Mouse (Mus musculus): Measurements from ENCODE around the gene Cux2. TPM values are rescaled to one million over a fixed set of nuclear protein-coding genes. Genes with fewer than 3 reads are reported as not detected.

The Cux2 gene
- polyA plus RNA-seq, 1 experiment from 2014 or later, result 3.0 TPM

DNA sequence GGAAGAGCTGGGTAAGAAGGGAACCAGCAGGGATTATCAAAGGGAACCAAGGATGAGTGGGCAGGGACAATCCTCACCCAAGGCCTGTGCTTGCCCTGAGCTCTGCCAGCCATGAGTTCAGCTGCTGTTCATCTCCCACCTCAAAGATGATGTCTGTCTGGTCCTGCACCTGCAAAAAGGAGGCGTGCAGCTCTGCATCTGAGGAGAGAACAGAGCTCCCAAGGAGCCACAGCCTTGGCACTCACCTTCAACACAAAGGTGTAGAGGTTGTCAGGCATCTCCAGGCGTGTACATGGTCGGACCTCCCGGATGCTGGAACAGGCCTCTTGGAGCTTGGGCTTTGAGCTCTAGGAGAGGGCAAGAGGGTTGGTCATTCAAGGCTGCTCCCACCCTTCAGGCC lies 231.0 kb downstream of the Cux2 start:
- WGBS, result 95% methylated on average over 4 of the region's 4 CpGs
- DNase-seq (ENCODE audit: low spot score), result no peak
- peaks cover 68% of the 10 kb centered on the region for H3K36me3 ChIP-seq (ENCODE audit: control insufficient read depth, insufficient read depth, low read length)

DNA sequence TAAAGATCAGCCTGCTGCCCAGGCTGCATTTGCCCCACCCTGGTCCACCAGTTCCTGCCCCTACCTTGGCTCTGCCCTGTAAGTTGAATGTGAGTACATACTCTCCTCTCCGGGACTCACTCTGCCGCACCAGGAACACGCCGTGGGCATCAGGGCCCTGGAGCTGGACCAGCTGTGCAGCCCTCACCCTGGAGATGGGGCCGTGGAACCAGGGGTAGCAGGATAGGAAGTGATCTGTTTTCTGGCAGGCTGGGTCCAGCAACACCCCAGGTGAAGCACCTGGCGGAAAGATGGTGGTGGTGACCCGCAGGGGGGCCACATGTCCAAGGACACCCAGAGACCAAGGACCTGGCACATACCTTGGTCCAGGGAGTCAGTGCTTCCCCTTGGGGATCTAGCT lies 231.5 kb downstream of the Cux2 start:
- 95% methylated on average over 4 of the region's 7 CpGs for WGBS
- no peak for ATAC-seq (ENCODE audit: low read depth)

More for the DNA sequence above, 231.0 kb downstream of the Cux2 start:
- ATAC-seq (ENCODE audit: low read depth), result no peak
- Histone ChIP-seq H3K9me3 (ENCODE audit: control insufficient read depth, low read length) (no peaks in the 10 kb centered on the region), H3K9ac (ENCODE audit: low read depth, low read length) (no peak overlapping the region), H3K4me1 (ENCODE audit: control insufficient read depth, insufficient read depth, low read length) (no peaks in the 10 kb centered on the region), H3K27me3 (replicated peaks; ENCODE audit: control insufficient read depth, insufficient read depth, low read length) (no peaks in the 10 kb centered on the region), H3K27ac (replicated peaks; ENCODE audit: low read depth, low read length) (no peak overlapping the region), H3K4me2 (ENCODE audit: low read depth, low read length) (no peak overlapping the region), H3K4me3 (ENCODE audit: low read depth, low read length) (no peak overlapping the region)

DNA sequence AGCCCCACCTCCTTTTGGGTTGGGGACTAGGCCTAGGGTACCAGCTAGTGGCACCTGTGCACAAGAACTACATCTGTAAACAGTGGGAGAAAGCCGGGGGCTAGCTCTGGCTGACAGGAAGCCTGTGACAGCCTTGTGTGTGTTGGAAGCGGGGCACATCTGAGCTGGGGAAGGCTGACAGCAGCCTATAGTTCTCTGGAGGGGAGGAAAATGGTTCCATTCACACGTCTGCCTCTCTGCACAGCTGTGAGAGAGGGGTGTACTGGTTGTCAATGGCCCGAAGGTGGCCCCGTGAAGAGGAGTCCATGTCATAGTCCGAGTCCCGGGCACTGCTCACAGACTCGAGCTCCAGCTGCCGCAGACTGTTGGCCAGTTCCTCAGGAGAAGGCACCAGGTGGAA lies 232.4 kb downstream of the Cux2 start:
- 89% methylated on average over 9 of the region's 9 CpGs for WGBS
- H3K27me3 ChIP-seq (replicated peaks; ENCODE audit: control insufficient read depth, insufficient read depth, low read length), result no peaks in the 10 kb centered on the region
- H3K9me3 ChIP-seq (ENCODE audit: control insufficient read depth, low read length), result no peaks in the 10 kb centered on the region
- ATAC-seq (ENCODE audit: low read depth) (no peak), DNase-seq (ENCODE audit: low spot score) (no peak)
- no peak overlapping the region for H3K9ac ChIP-seq (ENCODE audit: low read depth, low read length)
- no peak overlapping the region for H3K27ac ChIP-seq (replicated peaks; ENCODE audit: low read depth, low read length)
- no peak overlapping the region for H3K4me2 ChIP-seq (ENCODE audit: low read depth, low read length)
- peaks cover 81% of the 10 kb centered on the region for H3K36me3 ChIP-seq (ENCODE audit: control insufficient read depth, insufficient read depth, low read length)
- H3K4me3 ChIP-seq (ENCODE audit: low read depth, low read length), result no peak overlapping the region
- no peaks in the 10 kb centered on the region for H3K4me1 ChIP-seq (ENCODE audit: control insufficient read depth, insufficient read depth, low read length)

More for the DNA sequence above, 231.5 kb downstream of the Cux2 start:
- no peak overlapping the region for H3K9ac ChIP-seq (ENCODE audit: low read depth, low read length)
- H3K4me3 ChIP-seq (ENCODE audit: low read depth, low read length), result no peak overlapping the region
- H3K36me3 ChIP-seq (ENCODE audit: control insufficient read depth, insufficient read depth, low read length), result peaks cover 73% of the 10 kb centered on the region
- no peaks in the 10 kb centered on the region for H3K4me1 ChIP-seq (ENCODE audit: control insufficient read depth, insufficient read depth, low read length)
- DNase-seq (ENCODE audit: low spot score), result no peak
- no peak overlapping the region for H3K27ac ChIP-seq (replicated peaks; ENCODE audit: low read depth, low read length)
- no peaks in the 10 kb centered on the region for H3K9me3 ChIP-seq (ENCODE audit: control insufficient read depth, low read length)
- no peak overlapping the region for H3K4me2 ChIP-seq (ENCODE audit: low read depth, low read length)
- H3K27me3 ChIP-seq (replicated peaks; ENCODE audit: control insufficient read depth, insufficient read depth, low read length), result no peaks in the 10 kb centered on the region

DNA sequence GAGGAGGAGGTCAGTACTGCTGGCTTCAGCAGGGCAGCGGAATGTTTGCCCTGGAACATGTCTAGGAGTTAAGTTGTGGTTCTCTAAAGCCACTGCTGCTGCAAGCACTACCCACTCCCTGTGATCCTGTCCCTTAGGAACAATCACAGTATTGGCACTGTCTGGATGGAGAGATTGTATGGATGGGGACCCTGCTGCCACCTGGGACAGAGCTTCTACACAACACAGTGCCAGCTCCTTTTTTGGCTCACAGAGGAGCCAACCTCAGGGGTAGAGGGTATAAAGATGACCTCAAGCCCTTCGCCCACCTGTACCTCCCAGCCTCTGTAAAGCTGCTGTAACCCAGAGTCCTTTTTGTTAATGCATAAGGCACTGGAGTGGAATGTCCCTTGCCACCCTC lies 233.3 kb downstream of the Cux2 start:
- H3K27ac ChIP-seq (replicated peaks; ENCODE audit: low read depth, low read length), result no peak overlapping the region
- DNase-seq (ENCODE audit: low spot score) (no peak), ATAC-seq (ENCODE audit: low read depth) (no peak)
- 83% methylated on average over 2 of the region's 2 CpGs for WGBS
- no peak overlapping the region for H3K4me3 ChIP-seq (ENCODE audit: low read depth, low read length)
- peaks cover 91% of the 10 kb centered on the region for H3K36me3 ChIP-seq (ENCODE audit: control insufficient read depth, insufficient read depth, low read length)
- H3K4me1 ChIP-seq (ENCODE audit: control insufficient read depth, insufficient read depth, low read length), result no peaks in the 10 kb centered on the region
- H3K9ac ChIP-seq (ENCODE audit: low read depth, low read length), result no peak overlapping the region
- H3K27me3 ChIP-seq (replicated peaks; ENCODE audit: control insufficient read depth, insufficient read depth, low read length), result no peaks in the 10 kb centered on the region
- H3K9me3 ChIP-seq (ENCODE audit: control insufficient read depth, low read length), result no peaks in the 10 kb centered on the region
- H3K4me2 ChIP-seq (ENCODE audit: low read depth, low read length), result no peak overlapping the region

DNA sequence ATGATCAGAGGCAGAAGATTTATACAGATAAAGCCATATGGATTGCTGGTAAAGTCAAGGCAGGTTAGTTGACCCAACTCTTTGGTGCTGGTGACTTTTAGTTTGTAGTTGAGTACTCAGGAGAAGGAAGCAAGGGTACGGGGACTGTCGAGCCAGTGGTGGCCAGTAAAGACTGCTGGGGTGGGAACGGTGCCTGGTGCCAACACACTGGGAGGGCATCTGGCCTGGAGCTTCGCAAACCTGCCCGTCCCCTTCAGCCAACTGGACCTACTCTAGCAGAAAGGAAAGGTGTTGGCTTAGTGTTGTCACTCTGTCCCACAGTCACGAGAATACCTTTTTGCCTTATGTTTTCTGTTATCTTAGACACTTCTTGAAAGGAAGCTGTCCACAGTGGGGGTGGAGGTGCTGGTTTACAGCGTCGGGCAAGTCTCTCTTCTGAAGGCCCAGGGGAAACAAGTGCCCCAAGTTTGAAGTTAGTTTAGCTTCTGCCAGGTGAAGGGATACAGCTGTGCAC lies 234.0 kb downstream of the Cux2 start:
- no peaks in the 10 kb centered on the region for H3K27me3 ChIP-seq (replicated peaks; ENCODE audit: control insufficient read depth, insufficient read depth, low read length)
- ATAC-seq (ENCODE audit: low read depth) (no peak), DNase-seq (ENCODE audit: low spot score) (no peak)
- no peak overlapping the region for H3K4me2 ChIP-seq (ENCODE audit: low read depth, low read length)
- no peak overlapping the region for H3K4me3 ChIP-seq (ENCODE audit: low read depth, low read length)
- 91% methylated on average over 8 of the region's 8 CpGs for WGBS
- H3K9ac ChIP-seq (ENCODE audit: low read depth, low read length), result no peak overlapping the region
- no peaks in the 10 kb centered on the region for H3K9me3 ChIP-seq (ENCODE audit: control insufficient read depth, low read length)
- peaks cover 97% of the 10 kb centered on the region for H3K36me3 ChIP-seq (ENCODE audit: control insufficient read depth, insufficient read depth, low read length)
- no peak overlapping the region for H3K27ac ChIP-seq (replicated peaks; ENCODE audit: low read depth, low read length)
- H3K4me1 ChIP-seq (ENCODE audit: control insufficient read depth, insufficient read depth, low read length), result no peaks in the 10 kb centered on the region

DNA sequence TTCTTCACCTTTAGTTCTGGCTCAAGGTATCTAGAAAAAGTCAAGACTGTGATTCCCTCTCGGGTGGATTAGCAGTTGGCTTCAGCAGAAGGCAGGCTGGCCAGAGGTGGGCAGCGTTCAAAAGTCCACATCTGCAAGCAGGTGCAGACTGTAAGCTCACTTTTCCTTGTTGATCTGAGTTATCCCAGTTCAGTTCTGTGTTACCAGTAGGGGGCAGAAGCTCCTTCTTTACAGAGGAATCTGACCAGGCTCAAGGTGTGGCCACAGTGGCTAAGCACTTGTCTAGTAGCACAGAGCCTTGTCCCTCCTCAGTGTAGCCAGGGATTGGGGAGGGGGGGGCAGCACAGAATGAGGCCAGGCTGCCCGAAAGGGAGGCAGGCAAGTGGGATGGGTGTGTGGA lies 234.8 kb downstream of the Cux2 start:
- ATAC-seq (ENCODE audit: low read depth) (peak; percentile 42; the same call in 1 of the 2 replicates), DNase-seq (ENCODE audit: low spot score) (peak; percentile 77)
- Histone ChIP-seq H3K27me3 (replicated peaks; ENCODE audit: control insufficient read depth, insufficient read depth, low read length) (no peaks in the 10 kb centered on the region), H3K4me1 (ENCODE audit: control insufficient read depth, insufficient read depth, low read length) (no peaks in the 10 kb centered on the region), H3K27ac (replicated peaks; ENCODE audit: low read depth, low read length) (no peak overlapping the region), H3K4me3 (ENCODE audit: low read depth, low read length) (no peak overlapping the region), H3K9ac (ENCODE audit: low read depth, low read length) (no peak overlapping the region), H3K36me3 (ENCODE audit: control insufficient read depth, insufficient read depth, low read length) (peaks cover 95% of the 10 kb centered on the region), H3K4me2 (ENCODE audit: low read depth, low read length) (no peak overlapping the region), H3K9me3 (ENCODE audit: control insufficient read depth, low read length) (no peaks in the 10 kb centered on the region)
- WGBS, result 54% methylated on average over 3 of the region's 3 CpGs

DNA sequence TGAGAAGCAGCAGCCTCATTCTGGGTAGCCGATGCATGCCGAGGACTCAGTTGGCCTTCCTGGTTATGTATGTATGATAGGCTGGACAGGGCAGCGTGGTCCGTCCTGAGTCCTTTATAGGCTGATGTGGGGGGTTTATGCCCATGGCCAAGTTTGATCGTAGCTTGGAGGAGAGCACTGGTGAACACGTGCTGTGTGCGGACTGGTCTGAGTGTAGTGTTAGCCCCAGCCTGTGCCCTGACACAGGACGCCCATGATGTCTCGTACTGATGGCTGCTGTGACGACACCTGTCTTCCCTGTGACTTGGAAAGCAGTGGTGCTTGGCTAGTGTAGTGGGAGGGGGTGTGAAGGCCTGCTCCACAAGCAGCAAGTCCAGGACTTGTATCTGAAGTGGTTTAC lies 236.2 kb downstream of the Cux2 start:
- Histone ChIP-seq H3K4me1 (ENCODE audit: control insufficient read depth, insufficient read depth, low read length) (no peaks in the 10 kb centered on the region), H3K9ac (ENCODE audit: low read depth, low read length) (no peak overlapping the region), H3K9me3 (ENCODE audit: control insufficient read depth, low read length) (no peaks in the 10 kb centered on the region), H3K27ac (replicated peaks; ENCODE audit: low read depth, low read length) (no peak overlapping the region; the same call in 1 of the 2 replicates), H3K4me2 (ENCODE audit: low read depth, low read length) (no peak overlapping the region), H3K27me3 (replicated peaks; ENCODE audit: control insufficient read depth, insufficient read depth, low read length) (no peaks in the 10 kb centered on the region), H3K4me3 (ENCODE audit: low read depth, low read length) (no peak overlapping the region), H3K36me3 (ENCODE audit: control insufficient read depth, insufficient read depth, low read length) (peaks cover 83% of the 10 kb centered on the region)
- WGBS, result 92% methylated on average over 8 of the region's 10 CpGs
- DNase-seq (ENCODE audit: low spot score) (no peak), ATAC-seq (ENCODE audit: low read depth) (no peak)

DNA sequence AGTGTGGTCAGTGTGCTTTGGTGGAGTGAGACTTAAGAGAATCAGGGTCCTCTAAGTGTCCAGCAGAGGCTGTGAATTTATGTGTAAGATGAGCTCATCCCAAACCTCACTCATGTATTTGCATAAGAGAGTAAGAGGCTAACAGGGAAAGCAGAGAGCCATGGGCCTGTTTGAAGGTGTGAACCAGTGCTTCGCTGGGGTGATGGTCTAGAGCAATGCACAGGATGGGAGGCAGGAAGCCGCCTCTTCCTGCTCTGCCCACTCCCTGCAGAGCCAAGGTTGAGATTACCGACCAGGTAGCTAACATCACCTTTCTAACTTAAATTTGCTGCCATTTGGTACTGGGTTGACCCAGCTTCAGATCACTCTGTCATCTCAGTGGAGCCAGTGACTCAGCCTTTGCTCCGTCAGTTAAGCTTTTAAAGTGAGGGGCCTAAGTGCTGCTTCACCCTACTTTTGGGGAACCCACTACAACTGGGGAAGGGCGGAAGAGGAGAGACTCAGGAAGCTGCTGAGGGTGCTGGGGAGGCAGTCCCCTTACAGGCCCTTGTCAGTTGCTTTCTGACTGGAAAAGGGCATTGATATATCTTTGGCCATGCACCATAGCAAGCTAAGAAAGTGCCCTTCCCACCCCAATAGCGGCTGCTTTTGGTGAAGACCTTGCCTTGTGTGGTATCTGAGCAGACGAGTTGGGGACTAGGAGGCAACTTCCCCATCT lies 237.2 kb downstream of the Cux2 start:
- no peak for DNase-seq (ENCODE audit: low spot score)
- no peaks in the 10 kb centered on the region for H3K9me3 ChIP-seq (ENCODE audit: control insufficient read depth, low read length)
- no peak for ATAC-seq (ENCODE audit: low read depth)
- no peak overlapping the region for H3K4me2 ChIP-seq (ENCODE audit: low read depth, low read length)
- H3K36me3 ChIP-seq (ENCODE audit: control insufficient read depth, insufficient read depth, low read length), result peaks cover 81% of the 10 kb centered on the region
- H3K27me3 ChIP-seq (replicated peaks; ENCODE audit: control insufficient read depth, insufficient read depth, low read length), result no peaks in the 10 kb centered on the region
- H3K9ac ChIP-seq (ENCODE audit: low read depth, low read length), result no peak overlapping the region
- no peak overlapping the region for H3K4me3 ChIP-seq (ENCODE audit: low read depth, low read length)
- no peaks in the 10 kb centered on the region for H3K4me1 ChIP-seq (ENCODE audit: control insufficient read depth, insufficient read depth, low read length)
- no peak overlapping the region for H3K27ac ChIP-seq (replicated peaks; ENCODE audit: low read depth, low read length)
- WGBS, result 86% methylated on average over 7 of the region's 7 CpGs

DNA sequence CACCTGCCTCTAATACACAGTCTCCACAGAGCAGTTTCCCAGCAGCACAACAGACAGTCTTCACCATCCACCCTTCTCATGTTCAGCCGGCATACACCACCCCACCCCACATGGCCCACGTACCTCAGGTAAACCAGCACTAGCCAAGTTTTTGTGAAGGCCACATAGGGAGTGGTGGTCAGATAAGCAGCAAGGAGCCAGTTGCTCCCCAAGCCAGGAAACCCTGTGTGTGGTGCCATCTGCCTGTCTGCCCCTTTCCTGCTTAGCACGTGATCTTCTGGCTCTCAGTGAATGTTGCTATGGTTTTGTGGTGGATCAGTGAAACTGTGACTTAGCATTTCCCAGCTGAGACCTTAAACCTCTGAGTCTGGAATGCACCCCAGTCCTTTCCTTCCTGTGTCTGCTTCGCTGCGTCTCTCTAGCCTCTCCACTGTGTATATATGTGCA lies 238.4 kb downstream of the Cux2 start:
- H3K27ac ChIP-seq (replicated peaks; ENCODE audit: low read depth, low read length), result no peak overlapping the region
- H3K9ac ChIP-seq (ENCODE audit: low read depth, low read length), result no peak overlapping the region
- peaks cover 79% of the 10 kb centered on the region for H3K36me3 ChIP-seq (ENCODE audit: control insufficient read depth, insufficient read depth, low read length)
- no peak overlapping the region for H3K4me3 ChIP-seq (ENCODE audit: low read depth, low read length)
- WGBS, result 90% methylated on average over 5 of the region's 5 CpGs
- H3K4me1 ChIP-seq (ENCODE audit: control insufficient read depth, insufficient read depth, low read length), result no peaks in the 10 kb centered on the region
- DNase-seq (ENCODE audit: low spot score), result no peak
- no peaks in the 10 kb centered on the region for H3K27me3 ChIP-seq (replicated peaks; ENCODE audit: control insufficient read depth, insufficient read depth, low read length)
- ATAC-seq (ENCODE audit: low read depth), result no peak
- no peaks in the 10 kb centered on the region for H3K9me3 ChIP-seq (ENCODE audit: control insufficient read depth, low read length)
- no peak overlapping the region for H3K4me2 ChIP-seq (ENCODE audit: low read depth, low read length)
